In genomic region chr17:86669641-86670373, GRCm38 (mm10) we compare ENCODE assay signal across 16 mouse cellular contexts.
A peak's percentile ranks its signal among the peaks of the same experiment; 100 is the strongest.
DNase-seq lines count a peak whose midpoint lies in the region; TF ChIP-seq lines count a peak whose summit lies in the region.
"Had no signal": no experiment of that assay in that cellular context is flagged by ENCODE, and none has a peak within 500 bp of the region (broad histone marks: within the 10 kb centered on the region; RNA-seq: fewer than 3 reads in every experiment).

No protein-coding gene starts in this region.

- H3K9me3 ChIP-seq in heart, embryonic 10.5 days, result no peaks in the 10 kb centered on the region
- H3K9me3 ChIP-seq: embryonic facial prominence, embryonic 12.5 days; intestine, embryonic 15.5 days; liver, embryonic 12.5 days; midbrain, embryonic 13.5 days had no signal

- TF ChIP-seq POLR2A in kidney, adult 2 months (IDR thresholded peaks at IDR 0.05; ENCODE audit: low read depth, low read length), result no peak

- H3K27ac ChIP-seq in kidney, adult 2 months (ENCODE audit: insufficient read depth, low read depth, low read length), result 0 out of 2 replicates have a peak overlapping the region, but pooled peaks have one; percentile 69
- H3K27ac ChIP-seq in heart, embryonic 10.5 days, result peak overlapping the region; percentile 74
- H3K27ac ChIP-seq: embryonic facial prominence, embryonic 12.5 days; intestine, embryonic 15.5 days; liver, embryonic 12.5 days; macrophage; midbrain, embryonic 13.5 days had no signal

- no peaks in the 10 kb centered on the region for H3K27me3 ChIP-seq in kidney, adult 2 months (replicated peaks; ENCODE audit: control insufficient read depth, insufficient read depth, low read length)
- no peaks in the 10 kb centered on the region for H3K27me3 ChIP-seq in heart, embryonic 10.5 days (ENCODE audit: insufficient read depth, poor library complexity, severe bottlenecking)
- H3K27me3 ChIP-seq: embryonic facial prominence, embryonic 12.5 days; intestine, embryonic 15.5 days; midbrain, embryonic 13.5 days had no signal

- H3K36me3 ChIP-seq in kidney, adult 2 months (ENCODE audit: control insufficient read depth, insufficient read depth, low read length), result no peaks in the 10 kb centered on the region
- no peaks in the 10 kb centered on the region for H3K36me3 ChIP-seq in heart, embryonic 10.5 days
- H3K36me3 ChIP-seq: embryonic facial prominence, embryonic 12.5 days; intestine, embryonic 15.5 days; liver, embryonic 12.5 days; midbrain, embryonic 13.5 days had no signal

- no peaks in the 10 kb centered on the region for H3K4me1 ChIP-seq in kidney, adult 2 months (ENCODE audit: control insufficient read depth, insufficient read depth, low read length)
- H3K4me1 ChIP-seq in heart, embryonic 10.5 days, result peaks cover 16% of the 10 kb centered on the region
- H3K4me1 ChIP-seq: embryonic facial prominence, embryonic 12.5 days; intestine, embryonic 15.5 days; liver, embryonic 12.5 days had no signal

- H3K4me3 ChIP-seq in kidney, adult 2 months (ENCODE audit: insufficient read depth, low read depth, low read length), result no peak overlapping the region
- no peak overlapping the region for H3K4me3 ChIP-seq in heart, embryonic 10.5 days
- H3K4me3 ChIP-seq: embryonic facial prominence, embryonic 12.5 days; intestine, embryonic 15.5 days; liver, embryonic 12.5 days; midbrain, embryonic 13.5 days; myocyte had no signal

- no peak for TF ChIP-seq CTCF in kidney, adult 2 months (conservative IDR thresholded peaks at IDR 0.05; ENCODE audit: insufficient read depth, insufficient read length, low read depth, low read length)

- 83% methylated on average over 13 of the region's 13 CpGs for WGBS in kidney, adult 2 months
- 74% methylated on average over 13 of the region's 13 CpGs for WGBS in heart, embryonic 10.5 days

- DNase-seq in kidney, adult 2 months, result peak; percentile 10
- no peak for DNase-seq in kidney, postnatal 10 days
- peak; percentile 27 for DNase-seq in thymus, postnatal 4 days
- DNase-seq in thymus, adult 18-20 months, result no peak
- DNase-seq in heart, embryonic 10.5 days (ENCODE audit: low spot score), result peak; percentile 66
- DNase-seq in retina, embryonic 14.5 days (ENCODE audit: low spot score), result no peak
- no peak for DNase-seq in cerebellum, adult 11-12 months
- DNase-seq: left cerebral cortex, postnatal 4 days; right cerebral cortex, adult 18-20 months; spleen, adult 18-20 months had no signal

Comparison
In these comparisons a context has a peak if more than half of its experiments do, and no peak if none do; other contexts are left out.
1. DNase-seq: peak in kidney, adult 2 months (single experiment), thymus, postnatal 4 days (single experiment) and heart, embryonic 10.5 days (single experiment); none in kidney, postnatal 10 days (single experiment), thymus, adult 18-20 months (0 of 2), retina, embryonic 14.5 days (single experiment) and cerebellum, adult 11-12 months (single experiment).